Mouse (Mus musculus) heart, adult 11 months (tissue): ENCODE results near the gene Zfp39.

Experiments
- DNase-seq: peaks from one replicate; pipeline ENCODE4 v3.0.0; 2022

Zfp39 gene

GRCm38 (mm10) chr11:58903511-58904409 is at the start of gene Zfp39:
Gene Zfp39 (minus strand): TSS chr11:58904225.
- peak; percentile 100 for DNase-seq

GRCm38 (mm10) chr11:58953351-58954169 is 49.5 kb upstream of the Zfp39 start:
- DNase-seq = no peak

DNA sequence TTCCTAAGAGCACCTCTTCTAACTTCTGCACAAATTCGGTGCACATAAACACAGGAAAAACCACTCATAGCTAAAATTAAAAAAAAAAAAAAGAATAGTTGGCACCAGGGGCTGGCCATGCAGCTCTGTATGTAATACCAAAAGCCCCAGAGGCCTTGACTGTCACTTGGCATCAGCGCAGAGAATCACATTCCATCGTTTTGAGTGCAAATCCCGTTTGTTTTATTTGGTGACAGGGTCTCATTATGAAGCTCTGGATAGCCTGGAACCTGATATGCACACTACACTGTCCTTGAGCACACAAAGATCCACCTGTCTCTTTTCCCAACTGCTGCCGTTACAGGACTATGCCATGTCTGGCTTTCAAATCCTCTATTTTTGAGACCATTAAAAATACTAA is 47.2 kb upstream of the Zfp39 start:
- no peak for DNase-seq

DNA sequence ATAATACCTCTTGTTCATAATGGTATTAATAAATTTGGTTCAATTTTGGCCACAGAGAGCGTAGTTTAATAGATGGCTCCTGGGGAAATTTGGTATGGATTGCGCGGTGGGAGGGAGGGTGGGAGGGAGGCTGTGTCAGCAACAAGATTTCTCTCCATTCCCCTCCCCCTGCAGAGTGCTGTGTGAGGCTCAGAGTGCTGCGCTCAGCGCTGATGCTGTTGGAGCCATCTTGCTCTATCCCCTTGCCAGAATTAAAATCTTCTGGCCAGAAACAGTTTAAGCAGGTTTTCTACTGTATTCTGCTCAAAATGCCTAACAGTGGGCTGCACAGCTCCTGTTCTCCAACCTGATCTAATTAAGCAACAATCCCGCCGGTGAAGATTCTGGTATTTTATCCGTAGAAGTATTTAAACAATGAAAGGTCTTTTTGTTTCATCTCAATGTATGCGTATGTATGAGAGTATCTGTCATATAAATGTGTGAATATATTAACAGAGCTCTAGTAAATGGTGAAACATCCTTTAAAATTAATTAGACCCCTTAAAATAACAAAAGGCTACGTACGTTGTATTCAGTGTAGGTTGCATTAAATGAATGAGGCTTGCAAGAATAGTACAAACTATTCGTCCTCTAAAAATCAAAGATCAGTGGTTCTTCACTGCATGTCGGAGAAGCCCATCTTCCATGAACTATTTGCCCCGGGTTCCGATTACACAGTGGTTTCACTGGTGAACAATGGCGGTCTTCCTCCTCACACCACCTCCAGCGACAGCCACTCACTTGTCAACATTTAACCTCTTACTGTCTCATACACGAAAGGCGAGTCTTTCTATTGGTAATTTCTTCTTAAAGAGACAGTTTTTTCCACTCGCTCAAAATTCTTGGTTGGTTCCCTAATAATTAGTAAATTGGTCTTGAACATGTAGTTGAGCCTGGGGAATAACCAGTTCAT is 45.7 kb upstream of the Zfp39 start:
- DNase-seq = no peak

DNA sequence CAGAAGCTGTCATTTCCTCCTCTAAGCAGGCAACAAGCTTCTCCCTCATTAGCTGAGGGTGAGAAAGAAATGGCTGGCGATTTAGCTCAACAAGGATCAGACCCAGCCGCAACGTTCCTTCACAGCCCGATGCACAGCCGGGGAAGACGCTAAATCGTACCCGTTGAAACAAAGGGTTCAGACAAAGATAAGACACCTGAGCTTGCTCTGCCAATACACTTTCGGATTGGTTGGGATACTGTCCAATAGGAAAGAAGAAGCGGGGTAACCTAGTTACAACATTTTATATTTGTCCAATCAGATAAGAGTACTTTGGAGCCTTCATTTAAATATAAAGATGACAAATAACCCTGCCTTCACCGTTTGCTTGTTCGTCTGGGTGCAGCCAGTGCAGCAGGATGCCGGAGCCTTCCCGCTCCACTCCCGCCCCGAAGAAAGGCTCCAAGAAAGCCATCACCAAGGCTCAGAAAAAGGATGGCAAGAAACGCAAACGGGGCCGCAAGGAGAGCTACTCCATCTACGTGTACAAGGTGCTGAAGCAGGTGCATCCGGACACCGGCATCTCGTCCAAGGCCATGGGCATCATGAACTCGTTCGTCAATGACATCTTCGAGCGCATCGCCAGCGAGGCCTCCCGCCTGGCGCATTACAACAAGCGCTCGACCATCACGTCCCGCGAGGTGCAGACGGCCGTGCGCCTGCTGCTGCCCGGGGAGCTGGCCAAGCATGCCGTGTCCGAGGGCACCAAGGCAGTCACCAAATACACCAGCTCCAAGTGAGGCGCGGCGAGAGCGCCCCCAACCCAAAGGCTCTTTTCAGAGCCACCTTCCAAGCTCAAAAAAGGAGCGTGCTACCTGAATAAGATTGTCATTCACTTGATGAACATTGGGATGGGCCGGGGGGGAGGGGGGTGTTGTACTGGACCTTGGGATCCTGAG is 44.8 kb upstream of the Zfp39 start, which contains the start of gene Hist3h2ba:
Gene Hist3h2ba (plus strand): TSS at position 379 of the 938 bp plus-strand sequence.
- DNase-seq = peak; percentile 97

GRCm38 (mm10) chr11:58947798-58948528 is 43.9 kb upstream of the Zfp39 start:
- DNase-seq = no peak

GRCm38 (mm10) chr11:58947306-58947705 is 43.3 kb upstream of the Zfp39 start:
- DNase-seq = no peak

- DNase-seq = peak; percentile 62
These were observed 40.1 kb upstream of the Zfp39 start for GRCm38 (mm10) chr11:58944136-58944535.

GRCm38 (mm10) chr11:58939088-58939439 is 35.0 kb upstream of the Zfp39 start:
- no peak for DNase-seq

DNA sequence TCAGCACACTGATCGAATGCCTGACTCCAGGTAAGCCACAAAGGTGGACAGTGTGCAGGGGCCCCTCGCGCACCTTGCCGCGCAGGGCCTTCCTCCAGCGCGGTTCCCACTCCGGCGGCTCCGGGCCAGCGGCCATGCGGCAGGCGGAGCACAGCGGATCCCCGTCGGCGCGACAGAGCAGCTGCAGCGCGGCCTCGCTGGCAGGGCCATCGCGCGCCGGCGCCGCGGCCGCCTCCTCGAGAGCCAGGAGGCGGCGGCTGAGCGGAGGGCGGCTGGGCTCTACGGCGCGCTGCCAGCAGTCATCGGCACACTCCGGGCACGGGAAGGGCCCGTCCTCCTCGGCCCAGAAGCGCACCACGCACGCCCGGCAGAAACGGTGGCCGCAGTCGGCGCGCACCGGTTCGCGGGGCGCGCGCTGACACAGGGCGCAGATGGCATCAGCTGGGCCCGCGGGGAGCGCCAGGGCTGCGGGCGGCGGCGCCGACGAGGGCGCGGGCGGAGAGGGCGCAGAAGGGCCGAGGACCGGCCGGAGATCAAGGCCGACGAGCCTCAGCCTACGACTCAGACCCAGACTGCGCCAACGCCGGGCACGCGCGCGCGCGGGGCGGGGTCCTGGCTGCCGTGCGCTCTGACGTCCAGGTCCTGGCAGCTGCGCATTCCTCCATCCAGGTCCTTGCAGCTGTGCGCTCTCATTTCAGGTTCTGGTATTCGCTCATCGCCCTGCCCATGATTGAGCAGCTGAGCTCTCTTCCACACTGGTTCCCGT is 34.5 kb upstream of the Zfp39 start, which contains the start of gene Rnf187:
Gene Rnf187 (minus strand): TSS at position 595 of the 766 bp plus-strand sequence.
- DNase-seq = peak; percentile 99

GRCm38 (mm10) chr11:58937909-58938308 is 33.9 kb upstream of the Zfp39 start:
- DNase-seq = no peak

DNA sequence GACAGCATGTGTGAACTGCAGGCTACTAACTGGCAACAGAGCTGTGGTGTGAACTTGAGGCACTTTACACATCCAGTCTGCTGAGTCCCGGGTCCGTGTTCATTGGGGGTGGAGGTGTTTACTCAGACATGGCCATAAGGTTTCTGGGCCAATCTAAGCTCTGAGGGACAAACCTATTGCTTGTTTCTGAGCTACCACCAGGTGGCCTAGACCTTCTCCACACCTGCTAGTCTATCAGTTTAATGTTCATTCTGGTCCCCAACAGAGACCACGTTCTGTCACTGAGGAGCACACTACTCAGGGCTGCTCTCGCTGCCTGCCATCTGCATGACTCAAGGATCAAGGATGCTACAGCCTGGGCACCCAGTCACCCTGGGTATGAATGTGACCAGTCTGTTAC is 27.6 kb upstream of the Zfp39 start:
- no peak for DNase-seq

DNA sequence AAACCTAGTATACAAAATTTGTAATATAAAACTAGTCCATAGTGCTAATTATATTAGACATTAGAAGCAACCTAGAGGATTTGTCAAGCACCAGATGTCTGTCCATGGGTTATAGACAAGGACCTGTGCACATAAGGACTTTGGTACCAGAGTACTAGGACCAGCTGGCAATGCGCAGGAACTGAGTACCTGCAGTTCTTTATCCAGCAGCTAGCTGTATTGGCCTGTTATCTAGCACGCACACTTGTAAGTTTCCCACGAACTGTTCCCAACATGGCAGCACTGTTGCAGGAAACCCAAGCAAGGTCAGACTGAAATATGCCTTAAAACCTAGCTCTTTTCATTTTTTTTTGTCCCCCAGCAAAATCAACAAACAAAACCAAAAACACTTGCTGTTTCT is 26.2 kb upstream of the Zfp39 start:
- DNase-seq = no peak

DNA sequence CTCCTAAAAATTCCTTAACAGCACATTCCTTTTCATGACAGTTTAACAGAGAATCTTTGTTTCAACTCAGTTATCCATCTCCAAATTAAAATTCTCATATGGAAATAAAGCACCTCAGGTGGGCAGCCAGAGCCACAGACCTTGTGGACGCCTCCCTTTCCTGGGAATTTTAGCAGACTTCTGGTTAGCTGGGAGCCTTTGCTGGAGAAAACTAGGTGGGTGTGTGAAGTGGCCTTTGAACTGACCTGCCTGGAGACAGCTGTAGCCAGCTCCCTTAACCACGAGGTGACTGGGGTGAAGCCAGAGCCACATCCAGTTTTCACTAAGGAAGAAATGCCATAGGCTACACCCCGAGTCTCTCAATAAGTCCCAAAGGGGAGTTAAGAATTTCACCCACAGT is 25.6 kb upstream of the Zfp39 start:
- DNase-seq = no peak

GRCm38 (mm10) chr11:58929055-58929454 is 25.0 kb upstream of the Zfp39 start:
- DNase-seq = peak; percentile 91

DNA sequence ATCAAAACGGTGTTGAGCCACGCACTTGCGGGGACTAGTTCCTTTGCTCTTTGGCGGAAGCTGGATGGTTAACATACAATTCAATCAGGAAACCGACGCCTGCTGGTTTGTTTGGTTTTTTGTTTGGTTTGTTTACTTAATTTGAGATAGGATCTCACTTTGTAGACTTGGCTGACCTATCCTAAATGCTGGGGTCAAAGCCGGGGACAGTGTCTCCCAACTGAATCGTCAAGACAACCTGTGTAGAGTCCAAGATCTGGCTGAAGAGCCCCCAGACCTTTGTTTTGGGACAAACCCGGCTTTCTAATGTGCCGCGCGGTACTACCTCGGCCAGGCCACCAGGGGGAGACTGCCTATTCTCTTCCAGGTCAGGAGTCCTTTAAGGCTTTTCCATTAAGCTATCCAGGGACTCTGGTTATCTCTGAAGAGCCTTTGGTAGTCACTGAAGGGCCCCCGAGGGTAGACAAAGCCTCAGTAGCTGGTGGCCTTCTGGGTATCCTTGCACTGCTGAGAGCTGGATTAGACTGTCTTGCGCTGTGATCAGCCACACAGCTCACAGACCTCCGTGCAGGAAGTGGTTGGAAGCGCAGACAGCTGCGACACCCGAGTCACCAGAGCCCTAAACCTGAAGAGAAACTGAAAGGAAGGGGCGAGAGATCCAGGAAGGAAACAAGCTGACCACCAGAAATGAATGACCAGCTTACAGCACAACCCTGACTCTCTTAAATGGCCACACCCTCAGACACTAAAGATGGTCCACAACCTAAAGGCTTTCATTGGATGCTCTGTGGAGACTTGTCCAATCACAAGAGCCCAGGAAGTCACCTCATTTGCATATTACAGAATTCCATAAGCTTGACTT is 24.0 kb upstream of the Zfp39 start:
- DNase-seq = peak; percentile 97

GRCm38 (mm10) chr11:58927053-58927452 is 23.0 kb upstream of the Zfp39 start:
- no peak for DNase-seq

DNA sequence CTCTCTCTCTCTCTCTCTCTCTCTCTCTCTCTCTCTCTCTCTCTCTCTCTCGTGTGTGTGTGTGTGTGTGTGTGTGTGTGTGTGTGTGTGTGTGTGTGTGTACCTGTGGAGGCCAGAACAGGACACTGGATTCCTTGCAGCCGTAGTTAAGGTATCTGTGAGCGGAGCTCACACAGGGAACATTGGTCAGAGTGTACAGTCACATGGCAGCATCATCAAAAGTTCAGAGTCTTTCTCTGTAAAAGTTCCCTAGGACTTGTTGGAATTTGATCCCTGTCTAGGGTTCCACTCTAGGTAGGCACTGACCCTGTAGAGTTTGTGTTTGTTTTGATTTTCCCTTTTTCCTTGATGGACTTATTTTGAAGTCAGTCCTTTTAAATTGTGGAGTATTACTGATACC is 22.6 kb upstream of the Zfp39 start:
- DNase-seq = no peak

DNA sequence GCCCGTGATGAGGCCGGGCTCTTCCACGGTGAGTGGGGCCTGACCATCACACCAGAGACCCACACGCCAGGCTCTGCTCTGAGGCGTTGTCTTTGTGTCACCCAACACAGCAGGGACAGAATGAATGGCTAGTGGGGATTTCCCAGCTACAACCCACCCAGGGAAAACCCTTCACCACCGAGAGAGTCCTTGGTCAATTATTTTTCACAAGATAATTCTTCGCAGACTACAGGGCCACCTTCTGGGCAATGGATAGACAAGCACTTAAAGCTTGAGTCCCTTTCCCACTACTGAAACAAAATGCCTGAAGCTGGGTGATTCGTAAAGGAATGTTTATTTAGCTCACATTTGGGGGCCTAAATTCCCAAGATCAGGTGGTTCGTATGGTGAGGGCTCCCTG is 18.4 kb upstream of the Zfp39 start:
- no peak for DNase-seq
